Mouse (Mus musculus): ENCODE measurements around the gene Ssh2.
A peak's percentile ranks its signal among the peaks of the same experiment; 100 is the strongest.

GRCm38 (mm10) chr11:77491123-77491501 is 275.0 kb downstream of the Ssh2 start:
- TF ChIP-seq CTCF (IDR thresholded peaks at IDR 0.05; ENCODE audit: low read depth) (peak; percentile 99), EP300 (optimal IDR thresholded peaks at IDR 0.05) (peak; percentile 26)
